Mouse (Mus musculus) limb, embryonic 11.5 days (tissue): ENCODE measurements around the gene Cks2. TPM values are rescaled to one million over a fixed set of nuclear protein-coding genes. Genes with fewer than 3 reads are reported as not detected.

Experiments
- ATAC-seq: fragments of 200-750 bp; cut with Nextera tagmentation; 2 replicates; pipeline ENCODE4 v1.8.0; 2017; ENCODE audit warnings: low read depth; ENCODE audit not compliant: insufficient number of reproducible peaks, low FRiP score, low TSS enrichment
- DNase-seq: peaks from one replicate; pipeline ENCODE4 v3.0.0-alpha.2; 2015; ENCODE audit warnings: low spot score
- H3K27ac ChIP-seq: fragments of 300-500 bp; sonication (generic); replicated peaks from 2 replicates; pipeline ENCODE4 v1.5.1; 2014; ENCODE audit warnings: low read depth, mild to moderate bottlenecking, low read length
- H3K27me3 ChIP-seq: fragments of 300-500 bp; sonication (generic); 2 replicates; pipeline ENCODE4 v1.6.1; 2014; ENCODE audit warnings: mild to moderate bottlenecking, low read length, mixed read lengths; ENCODE audit not compliant: control insufficient read depth, insufficient read depth
- H3K36me3 ChIP-seq: fragments of 300-500 bp; sonication (generic); 2 replicates; pipeline ENCODE4 v1.6.1; 2014; ENCODE audit warnings: mild to moderate bottlenecking, low read length, moderate library complexity, mixed read lengths; ENCODE audit not compliant: control insufficient read depth, insufficient read depth
- H3K4me1 ChIP-seq: fragments of 300-500 bp; sonication (generic); 2 replicates; pipeline ENCODE4 v1.6.1; 2014; ENCODE audit warnings: low read length, mixed read lengths; ENCODE audit not compliant: control insufficient read depth, insufficient read depth
- H3K4me2 ChIP-seq: fragments of 300-500 bp; sonication (generic); 2 replicates; pipeline ENCODE4 v1.6.1; 2014; ENCODE audit warnings: low read depth, mild to moderate bottlenecking, moderate library complexity; ENCODE audit not compliant: severe bottlenecking
- H3K4me3 ChIP-seq: fragments of 300-500 bp; sonication (generic); 2 replicates; pipeline ENCODE4 v1.5.1; 2014; ENCODE audit warnings: low read depth, low read length
- H3K9ac ChIP-seq: fragments of 300-500 bp; sonication (generic); 2 replicates; pipeline ENCODE4 v1.6.1; 2014; ENCODE audit warnings: mild to moderate bottlenecking, low read length
- H3K9me3 ChIP-seq: fragments of 300-500 bp; sonication (generic); 2 replicates; pipeline ENCODE4 v1.6.1; 2016; ENCODE audit warnings: low read length; ENCODE audit not compliant: control insufficient read depth
- WGBS: fragments of 180-500 bp; shearing (Covaris S2); extraction: QIAGEN DNeasy Blood & Tissue Kit; methylation state at CpG from one replicate; pipeline ENCODE4 v1.1.7; 2014; 5-methylcytosine and 5-hydroxymethylcytosine counted together
- polyA plus RNA-seq: library from polyadenylated mRNA; unstranded; fragments of >200 nt; fragmentation: Nextera tagmentation; extraction: Ambion mirVana; gene quantifications from 2 replicates; pipeline ENCODE4 v1.2.1, GENCODE M21; 2014

Cks2 gene
- polyA plus RNA-seq, 1 experiment from 2014 or later = 467 TPM

DNA sequence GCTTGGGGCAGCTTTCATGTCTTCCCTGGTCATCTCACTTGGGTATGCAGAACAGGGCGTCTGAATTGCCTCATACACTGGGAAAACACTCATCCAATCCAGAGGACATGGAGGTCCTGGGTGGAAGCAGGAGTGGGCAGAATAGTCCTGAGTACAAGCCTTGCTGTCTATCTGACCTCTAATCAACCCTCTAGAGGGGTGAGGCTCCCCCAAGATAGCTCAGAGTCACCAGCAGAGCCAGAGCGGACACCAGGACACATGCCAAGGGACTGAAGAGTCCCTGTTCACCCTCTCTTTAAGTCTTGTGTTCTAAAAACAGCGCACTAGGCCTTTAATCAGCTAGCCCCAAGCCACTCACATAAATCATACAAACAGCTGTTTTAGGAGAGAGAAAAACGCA lies 52.9 kb downstream of the Cks2 start:
- Histone ChIP-seq H3K4me3 (no peak overlapping the region), H3K27ac (no peak overlapping the region), H3K27me3 (no peaks in the 10 kb centered on the region), H3K4me2 (no peak overlapping the region), H3K9me3 (no peaks in the 10 kb centered on the region), H3K36me3 (no peaks in the 10 kb centered on the region), H3K9ac (no peak overlapping the region), H3K4me1 (no peaks in the 10 kb centered on the region)
- DNase-seq (no peak), ATAC-seq (no peak)
- 58% methylated on average over 4 of the region's 4 CpGs for WGBS

DNA sequence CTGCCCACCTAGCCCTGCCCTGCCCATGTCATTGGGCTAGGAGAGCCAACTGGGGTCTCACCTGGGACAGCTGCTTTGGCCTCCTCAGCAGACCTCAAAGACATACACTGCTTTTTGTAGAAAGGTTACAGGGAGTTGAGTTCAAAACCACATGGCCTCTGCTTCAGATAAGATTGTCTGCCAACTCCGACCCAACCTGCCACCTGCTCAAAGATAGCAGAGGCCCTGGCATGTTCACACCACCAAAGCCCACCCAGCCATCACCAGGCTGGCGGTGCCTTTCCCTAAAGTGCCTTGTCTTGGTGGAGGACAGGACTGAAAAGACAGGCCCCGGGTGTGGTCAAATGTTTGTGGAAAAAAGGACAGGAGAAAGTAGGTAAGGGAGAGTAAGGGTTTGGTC lies 53.3 kb downstream of the Cks2 start:
- H3K27ac ChIP-seq = no peak overlapping the region
- H3K36me3 ChIP-seq = no peaks in the 10 kb centered on the region
- no peak overlapping the region for H3K9ac ChIP-seq
- H3K4me2 ChIP-seq = no peak overlapping the region
- no peaks in the 10 kb centered on the region for H3K27me3 ChIP-seq
- ATAC-seq (no peak), DNase-seq (no peak)
- no peaks in the 10 kb centered on the region for H3K4me1 ChIP-seq
- no peak overlapping the region for H3K4me3 ChIP-seq
- H3K9me3 ChIP-seq = no peaks in the 10 kb centered on the region
- 83% methylated on average over 3 of the region's 3 CpGs for WGBS

Other genes starting within 250 kb of the Cks2 start
- gene S1pr3, start 236.6 kb upstream of the Cks2 start, polyA plus RNA-seq = 126 and 129 TPM in 2 replicates
- 0.32 and 0.50 TPM in 2 replicates for gene Shc3, start 75.8 kb upstream of the Cks2 start, polyA plus RNA-seq
- gene Secisbp2, start 6.5 kb downstream of the Cks2 start, polyA plus RNA-seq = 18.8 and 23.2 TPM in 2 replicates
- gene Sema4d, start 148.5 kb downstream of the Cks2 start, polyA plus RNA-seq = 5.1 and 5.3 TPM in 2 replicates
- gene Gadd45g, start 201.4 kb downstream of the Cks2 start, polyA plus RNA-seq = 20.5 and 20.7 TPM in 2 replicates